Mouse (Mus musculus): ENCODE measurements around the gene Olfr1423. TPM values are rescaled to one million over a fixed set of nuclear protein-coding genes. Genes with fewer than 3 reads are reported as not detected.

Gene Olfr1423
- polyA plus RNA-seq, 1 experiment from 2014 or later = 0.02 TPM

Other genes starting within 250 kb of the Olfr1423 start
- 13.7 and 16.0 TPM in 2 replicates for gene Stx3, start 221.9 kb downstream of the Olfr1423 start, polyA plus RNA-seq (2016; fragmentation: Nextera tagmentation; extraction: Ambion mirVana)
- gene Olfr1417, start 202.1 kb downstream of the Olfr1423 start, polyA plus RNA-seq (2016; fragmentation: Nextera tagmentation; extraction: Ambion mirVana) = not detected in 2 replicates
- not detected in 2 replicates for gene Olfr1418, start 180.3 kb downstream of the Olfr1423 start, polyA plus RNA-seq (2016; fragmentation: Nextera tagmentation; extraction: Ambion mirVana)
- gene Olfr1419, start 166.2 kb downstream of the Olfr1423 start, polyA plus RNA-seq (2016; fragmentation: Nextera tagmentation; extraction: Ambion mirVana) = not detected in 2 replicates
- not detected in 2 replicates for gene Olfr1420, start 154.8 kb downstream of the Olfr1423 start, polyA plus RNA-seq (2016; fragmentation: Nextera tagmentation; extraction: Ambion mirVana)
- gene Patl1, start 128.9 kb downstream of the Olfr1423 start, polyA plus RNA-seq (2016; fragmentation: Nextera tagmentation; extraction: Ambion mirVana) = 23.5 and 24.3 TPM in 2 replicates
- 2.7 and 2.9 TPM in 2 replicates for gene Osbp, start 75.4 kb downstream of the Olfr1423 start, polyA plus RNA-seq (2016; fragmentation: Nextera tagmentation; extraction: Ambion mirVana)
- gene Olfr1424, start 21.4 kb upstream of the Olfr1423 start, polyA plus RNA-seq (2016; fragmentation: Nextera tagmentation; extraction: Ambion mirVana) = not detected in 2 replicates
- not detected in 2 replicates for gene Olfr1425, start 36.4 kb upstream of the Olfr1423 start, polyA plus RNA-seq (2016; fragmentation: Nextera tagmentation; extraction: Ambion mirVana)
- not detected in 2 replicates for gene Olfr1426, start 50.7 kb upstream of the Olfr1423 start, polyA plus RNA-seq (2016; fragmentation: Nextera tagmentation; extraction: Ambion mirVana)
- gene Olfr1427, start 62.0 kb upstream of the Olfr1423 start, polyA plus RNA-seq (2016; fragmentation: Nextera tagmentation; extraction: Ambion mirVana) = not detected in 2 replicates
- gene Olfr1428, start 74.6 kb upstream of the Olfr1423 start, polyA plus RNA-seq (2016; fragmentation: Nextera tagmentation; extraction: Ambion mirVana) = not detected in 2 replicates
- not detected in 2 replicates for gene Olfr76, start 81.9 kb upstream of the Olfr1423 start, polyA plus RNA-seq (2016; fragmentation: Nextera tagmentation; extraction: Ambion mirVana)
- gene Olfr1555-ps1, start 128.8 kb upstream of the Olfr1423 start, polyA plus RNA-seq (2016; fragmentation: Nextera tagmentation; extraction: Ambion mirVana) = not detected in 2 replicates
- not detected in 2 replicates for gene Olfr1431, start 159.3 kb upstream of the Olfr1423 start, polyA plus RNA-seq (2016; fragmentation: Nextera tagmentation; extraction: Ambion mirVana)
- gene Olfr1432, start 191.3 kb upstream of the Olfr1423 start, polyA plus RNA-seq (2016; fragmentation: Nextera tagmentation; extraction: Ambion mirVana) = not detected in 2 replicates
- gene Olfr262, start 200.3 kb upstream of the Olfr1423 start, polyA plus RNA-seq (2016; fragmentation: Nextera tagmentation; extraction: Ambion mirVana) = not detected in 2 replicates
- not detected in 2 replicates for gene Olfr235, start 219.7 kb upstream of the Olfr1423 start, polyA plus RNA-seq (2016; fragmentation: Nextera tagmentation; extraction: Ambion mirVana)
- gene Olfr1434, start 238.5 kb upstream of the Olfr1423 start, polyA plus RNA-seq (2016; fragmentation: Nextera tagmentation; extraction: Ambion mirVana) = not detected in 2 replicates

All from midbrain, embryonic 10.5 days (tissue).